Mouse (Mus musculus): ENCODE results near the gene Gdf9.

DNA sequence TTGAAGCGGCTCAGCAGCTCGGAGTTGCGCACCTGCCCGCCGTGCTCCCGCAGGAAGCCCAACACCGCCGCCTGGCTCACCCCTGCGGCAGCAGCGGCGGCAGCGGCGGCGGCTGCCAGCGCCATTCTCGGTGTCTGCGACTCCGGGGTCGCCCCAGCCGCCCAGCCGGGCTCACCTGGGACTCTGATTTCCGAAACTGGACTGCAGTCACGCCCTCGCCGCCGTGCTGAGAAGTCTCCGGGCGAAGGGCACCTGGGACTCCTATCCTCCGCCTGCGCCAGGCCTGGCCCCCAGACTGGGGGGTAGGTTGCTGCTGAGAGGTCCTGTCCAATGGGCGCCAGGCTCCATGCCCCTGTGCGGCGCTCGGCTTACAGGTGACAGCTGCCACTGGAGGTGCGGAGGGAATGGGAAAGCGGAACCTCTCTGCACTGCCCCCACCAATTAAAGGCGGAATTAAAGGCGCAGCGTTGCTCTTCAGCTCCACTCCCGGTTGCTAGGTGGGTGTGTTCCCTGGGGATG lies 49.0 kb downstream of the Gdf9 start, which contains the start of the genes Gm9945 and Sowaha:
- TF ChIP-seq POLR2A (IDR thresholded peaks at IDR 0.05; ENCODE audit: control insufficient read depth, low read depth, low read length) (no peak), CTCF (IDR thresholded peaks at IDR 0.05; ENCODE audit: control insufficient read depth, insufficient read depth, insufficient replicate concordance, low read depth, low read length) (no peak)
